In the genomic region with DNA sequence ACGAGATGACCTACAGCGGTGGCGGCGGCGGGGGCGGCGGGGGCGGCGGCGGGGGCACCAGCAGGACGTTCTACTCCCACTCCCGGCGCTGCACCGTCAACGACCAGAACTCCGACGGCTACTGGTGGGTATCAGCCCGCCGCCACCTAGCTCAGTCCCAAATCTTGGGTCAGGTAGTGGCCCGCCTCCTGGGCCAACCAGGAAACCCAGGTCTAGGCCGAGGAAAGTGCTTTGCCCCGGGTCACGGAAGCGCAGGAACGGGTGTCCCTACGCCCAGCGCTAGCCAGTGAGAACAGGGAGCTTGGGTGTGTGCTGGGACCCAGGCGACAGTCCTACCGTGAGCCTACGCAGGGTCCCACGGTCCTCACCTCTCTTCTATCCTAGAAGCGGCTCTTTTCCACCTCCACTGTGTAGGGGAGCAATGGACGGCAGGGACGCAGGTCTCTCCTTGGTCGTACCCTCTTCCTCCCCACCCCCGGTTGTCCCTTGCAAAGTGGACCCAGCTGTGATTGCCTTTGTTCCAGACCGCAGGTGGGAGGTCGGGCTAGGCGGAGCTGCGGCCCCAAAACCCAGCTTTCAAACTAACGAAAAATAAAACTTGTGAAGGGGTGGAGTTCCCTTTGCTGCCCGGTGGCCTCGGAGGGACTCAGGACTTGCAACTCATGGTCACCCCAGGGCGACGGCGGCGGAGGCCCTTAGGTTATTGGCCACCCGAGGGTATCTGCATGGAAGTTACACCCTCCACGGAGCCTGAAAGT, we compare ENCODE assay signal across 8 mouse cellular contexts. TPM values are rescaled to one million over a fixed set of nuclear protein-coding genes. Genes with fewer than 3 reads are reported as not detected.
DNase-seq lines count a peak whose midpoint lies in the region; ATAC-seq lines count a peak whose summit lies in the region.

No protein-coding gene starts in this region.

- peaks cover 7% of the 10 kb centered on the region; the same call in 1 of the 2 replicates for H3K4me1 ChIP-seq in forebrain, embryonic 14.5 days (ENCODE audit: control insufficient read depth, insufficient read depth, low read length)
- peaks cover 14% of the 10 kb centered on the region; the same call in 1 of the 2 replicates for H3K4me1 ChIP-seq in lung, embryonic 16.5 days (replicated peaks; ENCODE audit: control insufficient read depth, insufficient read depth, low read length)

- DNase-seq in CD4-positive, CD25-positive, alpha-beta regulatory T cell, adult 2 months (ENCODE audit: low read depth, low spot score), result peak; percentile 18
- DNase-seq in ZHBTc4 (ENCODE audit: low read depth, low spot score), result peak; percentile 57
- peak; percentile 12 for DNase-seq in forebrain, embryonic 14.5 days (ENCODE audit: low spot score)
- DNase-seq in kidney, adult 9 months, result peak; percentile 22
- peak; percentile 33 for DNase-seq in ovary, postnatal 36 days (ENCODE audit: low spot score)
- no peak for DNase-seq in thymus, postnatal 10 days (ENCODE audit: low spot score in 2 of 2)

- H3K27me3 ChIP-seq in forebrain, embryonic 14.5 days (replicated peaks; ENCODE audit: control insufficient read depth, insufficient read depth, low read length), result peaks cover 45% of the 10 kb centered on the region
- peaks cover 20% of the 10 kb centered on the region for H3K27me3 ChIP-seq in lung, embryonic 16.5 days (ENCODE audit: control insufficient read depth, insufficient read depth, low read depth, low read length)

- H3K4me3 ChIP-seq in forebrain, embryonic 14.5 days (ENCODE audit: low read depth, low read length), result peak overlapping the region; percentile 35
- peak overlapping the region; percentile 60 for H3K4me3 ChIP-seq in lung, embryonic 16.5 days (ENCODE audit: low read length)

- WGBS in forebrain, embryonic 14.5 days, result under 1% methylated on average over 47 of the region's 49 CpGs
- WGBS in lung, embryonic 16.5 days, result under 1% methylated on average over 38 of the region's 49 CpGs

- H3K36me3 ChIP-seq in forebrain, embryonic 14.5 days (ENCODE audit: control insufficient read depth, insufficient read depth, low read length), result no peaks in the 10 kb centered on the region
- no peaks in the 10 kb centered on the region for H3K36me3 ChIP-seq in lung, embryonic 16.5 days (ENCODE audit: control insufficient read depth, insufficient read depth, low read length)

- H3K27ac ChIP-seq in forebrain, embryonic 14.5 days (ENCODE audit: low read depth, low read length), result no peak overlapping the region
- H3K27ac ChIP-seq in lung, embryonic 16.5 days (ENCODE audit: low read length), result peak overlapping the region; percentile 92

- H3K9me3 ChIP-seq in forebrain, embryonic 14.5 days (replicated peaks; ENCODE audit: control insufficient read depth, low read length), result no peaks in the 10 kb centered on the region
- no peaks in the 10 kb centered on the region for H3K9me3 ChIP-seq in lung, embryonic 16.5 days (ENCODE audit: control insufficient read depth, low read length)

- peak overlapping the region; percentile 65 for H3K4me2 ChIP-seq in forebrain, embryonic 14.5 days (ENCODE audit: low read length)
- peak overlapping the region; percentile 92 for H3K4me2 ChIP-seq in lung, embryonic 16.5 days (ENCODE audit: low read depth, low read length)

- H3K9ac ChIP-seq in forebrain, embryonic 14.5 days (ENCODE audit: low read length), result peak overlapping the region; percentile 48; the same call in 1 of the 2 replicates
- peak overlapping the region; percentile 77 for H3K9ac ChIP-seq in lung, embryonic 16.5 days (ENCODE audit: low read length)

- no peak for ATAC-seq in CD4-positive, CD25-positive, alpha-beta regulatory T cell, adult 4 months
- ATAC-seq in forebrain, embryonic 14.5 days, result peak; percentile 61
- ATAC-seq in lung, embryonic 16.5 days (ENCODE audit: low read depth), result peak; percentile 43

RNA-seq across cellular contexts. Expression of a gene that starts 0.8 kb away (rescaled TPM):
- under 1 TPM; 0.13 to 0.15 TPM for polyA plus RNA-seq in CD4-positive, CD25-positive, alpha-beta regulatory T cell, adult 4 months (2017; shearing (Covaris generic))
- polyA plus RNA-seq in forebrain, embryonic 14.5 days (2014; fragmentation: Nextera tagmentation; extraction: Ambion mirVana), result 0.20 and 0.27 TPM in 2 replicates
- 7.3 and 7.7 TPM in 2 replicates for polyA plus RNA-seq in lung, embryonic 16.5 days (2015; fragmentation: Nextera tagmentation; extraction: Ambion mirVana)

RNA-seq across cellular contexts. Expression of a gene that starts 52.9 kb away (rescaled TPM):
- 10 to 100 TPM; 50.1 to 83.1 TPM for polyA plus RNA-seq in CD4-positive, CD25-positive, alpha-beta regulatory T cell, adult 4 months (2017; shearing (Covaris generic))
- 24.5 and 29.4 TPM in 2 replicates for polyA plus RNA-seq in forebrain, embryonic 14.5 days (2014; fragmentation: Nextera tagmentation; extraction: Ambion mirVana)
- 35.7 and 39.0 TPM in 2 replicates for polyA plus RNA-seq in lung, embryonic 16.5 days (2015; fragmentation: Nextera tagmentation; extraction: Ambion mirVana)

Comparison
In these comparisons a context has a peak if more than half of its experiments do, and no peak if none do; other contexts are left out.
1. DNase-seq: peak in CD4-positive, CD25-positive, alpha-beta regulatory T cell, adult 2 months (single experiment), ZHBTc4 (single experiment), forebrain, embryonic 14.5 days (single experiment), kidney, adult 9 months (single experiment) and ovary, postnatal 36 days (single experiment); none in thymus, postnatal 10 days (0 of 2).